Mouse (Mus musculus) C2C12 (cell line): Measurements from ENCODE around the gene Olfr556. TPM values are rescaled to one million over a fixed set of nuclear protein-coding genes. Genes with fewer than 3 reads are reported as not detected.
"Not testable (repeated sequence)": the region's sequence is repeated elsewhere in the genome, so short reads cannot be mapped to it uniquely, and the experiment has no call there.

Experiments
- H3K27me3 ChIP-seq: one replicate; pipeline ENCODE4 v1.6.1; 2011; ENCODE audit not compliant: control insufficient read depth, insufficient read depth, insufficient read length
- H3K36me3 ChIP-seq: one replicate; pipeline ENCODE4 v1.6.1; 2011; ENCODE audit not compliant: control insufficient read depth, insufficient read depth
- H3K4me3 ChIP-seq: one replicate; pipeline ENCODE4 v1.5.1; 2011; ENCODE audit warnings: mild to moderate bottlenecking, control low read depth; ENCODE audit not compliant: poor library complexity, insufficient read depth, severe bottlenecking
- H3K79me2 ChIP-seq: one replicate; pipeline ENCODE4 v1.6.1; 2011; ENCODE audit not compliant: control insufficient read depth, insufficient read depth
- H3K79me3 ChIP-seq: one replicate; pipeline ENCODE4 v1.6.1; 2011; ENCODE audit warnings: low read depth, control low read depth
- H3ac ChIP-seq: one replicate; pipeline ENCODE3; 2011; ENCODE audit warnings: low read depth; ENCODE audit not compliant: control insufficient read depth, insufficient read length
- CEBPB ChIP-seq: IDR thresholded peaks from one replicate; pipeline ENCODE4 v1.6.1; 2011; ENCODE audit warnings: low read depth, mild to moderate bottlenecking, control low read depth, moderate library complexity
- CTCF ChIP-seq: IDR thresholded peaks from one replicate; pipeline ENCODE4 v1.5.1; 2011; ENCODE audit not compliant: control insufficient read depth, insufficient read depth, insufficient read length
- FOSL1 ChIP-seq: IDR thresholded peaks from one replicate; pipeline ENCODE4 v1.8.0; 2011; ENCODE audit warnings: mild to moderate bottlenecking, low read length; ENCODE audit not compliant: poor library complexity, insufficient read depth, severe bottlenecking
- MAX ChIP-seq: IDR thresholded peaks from one replicate; pipeline ENCODE4 v1.6.1; 2011; ENCODE audit warnings: mild to moderate bottlenecking, control low read depth
- MYOD1 ChIP-seq: IDR thresholded peaks from one replicate; pipeline ENCODE4 v1.6.1; 2011; ENCODE audit warnings: low read depth; ENCODE audit not compliant: control insufficient read depth, insufficient read length
- MYOG ChIP-seq: IDR thresholded peaks from one replicate; pipeline ENCODE4 v1.6.1; 2011; ENCODE audit not compliant: control insufficient read depth, insufficient read length; ENCODE audit errors: extremely low read depth
- USF1 ChIP-seq: IDR thresholded peaks from one replicate; pipeline ENCODE4 v1.6.1; 2011; ENCODE audit warnings: low read depth, mild to moderate bottlenecking, control low read depth, moderate library complexity
- long read RNA-seq, 2 experiments: library from polyadenylated mRNA; unstranded; transcript quantifications; one replicate each; pipeline ENCODE4 v2.0.0; 2019 to 2020
- polyA plus RNA-seq: library from polyadenylated mRNA; unstranded; fragments of >200 nt; fragmentation: generic; extraction: Trizol; gene quantifications from one replicate; pipeline ENCODE4 v1.2.1, GENCODE M21; 2012; ENCODE audit warnings: missing spikeins

The Olfr556 gene
- not detected for polyA plus RNA-seq
- long read RNA-seq, experiment 1: 0 reads
- long read RNA-seq, experiment 2: 0 reads

GRCm38 (mm10) chr7:102664599-102664998, at the start of gene Olfr556:
Olfr556 (plus strand) TSS chr7:102664899.
- TF ChIP-seq MYOD1: no peak
- no peak for TF ChIP-seq FOSL1
- TF ChIP-seq USF1: no peak
- no peak for TF ChIP-seq CEBPB
- TF ChIP-seq MAX: no peak
- TF ChIP-seq CTCF: no peak
- no peak for TF ChIP-seq MYOG
- Histone ChIP-seq H3K4me3 (no peak within 1 kb of the TSS), H3K79me3 (no peaks in the 10 kb centered on the region), H3K36me3 (no peaks in the 10 kb centered on the region), H3K79me2 (no peaks in the 10 kb centered on the region), H3ac (no peak within 1 kb of the TSS), H3K27me3 (no peaks in the 10 kb centered on the region)

DNA sequence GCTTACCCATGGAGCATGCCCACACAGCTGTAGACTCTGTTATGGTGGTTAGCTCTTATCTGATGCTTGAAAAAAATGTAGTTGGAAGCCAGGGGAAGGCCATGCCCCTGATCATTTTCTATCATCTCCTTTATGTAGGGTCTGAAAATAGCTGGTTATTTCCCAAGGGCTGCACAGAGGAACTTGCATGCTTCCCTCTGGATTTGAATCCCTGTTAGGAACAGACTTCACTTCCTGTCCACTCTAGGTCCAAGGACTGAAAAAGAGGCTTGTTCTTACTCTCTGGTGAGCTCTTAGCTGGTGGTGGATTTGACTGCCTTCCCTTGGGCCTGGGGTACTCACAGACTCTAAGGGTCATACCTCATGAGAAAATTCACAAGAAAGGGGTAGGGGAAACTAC, 46.6 kb upstream of the Olfr556 start, which contains the start of gene Olfr553:
Gene Olfr553 (minus strand): TSS at position 101 of the 400 bp plus-strand sequence.
- Histone ChIP-seq H3K79me2 (no peaks in the 10 kb centered on the region), H3K4me3 (no peak within 1 kb of the TSS), H3K79me3 (no peaks in the 10 kb centered on the region), H3ac (no peak within 1 kb of the TSS), H3K27me3 (no peaks in the 10 kb centered on the region), H3K36me3 (no peaks in the 10 kb centered on the region)
- no peak for TF ChIP-seq MAX
- no peak for TF ChIP-seq MYOG
- no peak for TF ChIP-seq MYOD1
- no peak for TF ChIP-seq FOSL1
- TF ChIP-seq CTCF: no peak
- no peak for TF ChIP-seq USF1
- TF ChIP-seq CEBPB: no peak

DNA sequence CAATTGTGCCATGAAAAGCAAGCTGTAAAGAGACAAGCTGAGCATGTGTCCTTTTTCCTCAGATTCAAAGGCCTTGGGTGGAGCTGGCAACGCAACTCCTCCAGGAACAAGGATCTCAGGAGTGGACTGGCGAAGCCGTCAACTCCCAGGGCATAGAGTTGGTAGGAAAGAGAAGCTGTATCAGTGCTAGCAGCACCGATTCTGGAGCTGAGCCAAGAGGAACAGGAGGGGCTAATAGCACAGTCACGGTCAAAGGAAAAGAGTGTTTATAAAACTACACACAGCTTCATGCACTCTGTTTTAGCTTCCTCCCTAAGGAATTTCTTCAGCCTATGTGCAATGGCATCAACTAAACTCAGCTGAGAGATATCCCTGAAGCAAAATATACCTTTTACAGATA, 45.1 kb upstream of the Olfr556 start:
- Histone ChIP-seq H3K27me3 (no peaks in the 10 kb centered on the region), H3ac (no peak overlapping the region), H3K79me2 (no peaks in the 10 kb centered on the region), H3K36me3 (no peaks in the 10 kb centered on the region), H3K4me3 (no peak overlapping the region), H3K79me3 (no peaks in the 10 kb centered on the region)
- TF ChIP-seq MAX (no peak), MYOD1 (no peak), CTCF (no peak), FOSL1 (no peak), CEBPB (no peak), USF1 (no peak), MYOG (no peak)

- H3K36me3 ChIP-seq, H3K79me3 ChIP-seq, H3K79me2 ChIP-seq, H3K4me3 ChIP-seq, H3K27me3 ChIP-seq, H3ac ChIP-seq: not testable (repeated sequence)
Measured at GRCm38 (mm10) chr7:102620368-102620767, 44.3 kb upstream of the Olfr556 start.

- Histone ChIP-seq H3ac (no peak overlapping the region), H3K27me3 (no peaks in the 10 kb centered on the region), H3K4me3 (no peak overlapping the region), H3K79me3 (no peaks in the 10 kb centered on the region), H3K79me2 (no peaks in the 10 kb centered on the region), H3K36me3 (no peaks in the 10 kb centered on the region)
- TF ChIP-seq MYOD1: no peak
- TF ChIP-seq CEBPB: no peak
- TF ChIP-seq FOSL1: no peak
- TF ChIP-seq CTCF: no peak
- no peak for TF ChIP-seq MAX
- no peak for TF ChIP-seq USF1
- TF ChIP-seq MYOG: no peak
Measured at GRCm38 (mm10) chr7:102636665-102637064, 28.0 kb upstream of the Olfr556 start.

GRCm38 (mm10) chr7:102638132-102638531, 26.6 kb upstream of the Olfr556 start, which contains the start of gene Olfr554:
Olfr554 (plus strand) TSS chr7:102638432.
- no peak for TF ChIP-seq MYOD1
- no peak for TF ChIP-seq CEBPB
- no peak for TF ChIP-seq USF1
- TF ChIP-seq FOSL1: no peak
- no peak for TF ChIP-seq CTCF
- TF ChIP-seq MAX: no peak
- no peak for TF ChIP-seq MYOG
- H3K79me3 ChIP-seq: no peaks in the 10 kb centered on the region
- H3K27me3 ChIP-seq: no peaks in the 10 kb centered on the region

DNA sequence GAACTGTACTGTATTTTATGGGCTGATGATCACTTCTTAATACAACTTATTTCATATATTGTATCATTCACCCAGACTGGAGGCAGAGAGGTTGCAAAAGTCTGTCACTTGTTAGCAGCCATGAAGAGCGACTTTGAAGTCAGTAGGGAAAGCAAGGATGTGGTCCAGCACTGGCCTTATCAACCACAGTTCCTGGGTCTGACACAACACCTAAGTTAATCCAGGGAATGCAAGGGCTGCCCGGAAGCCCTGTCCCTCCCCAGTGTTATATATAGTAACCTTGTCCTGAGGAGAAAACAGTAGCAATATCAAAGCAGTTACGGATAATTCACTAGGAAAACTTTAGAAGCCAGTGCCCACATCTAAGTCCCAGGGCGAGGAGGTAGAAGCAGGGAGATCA, 19.8 kb upstream of the Olfr556 start:
- H3K36me3 ChIP-seq, H3K4me3 ChIP-seq, H3K79me2 ChIP-seq, H3K79me3 ChIP-seq, H3K27me3 ChIP-seq, H3ac ChIP-seq: not testable (repeated sequence)

More at GRCm38 (mm10) chr7:102638132-102638531, 26.6 kb upstream of the Olfr556 start, which contains the start of gene Olfr554:
- no peaks in the 10 kb centered on the region for H3K36me3 ChIP-seq
- no peak within 1 kb of the TSS for H3ac ChIP-seq
- no peaks in the 10 kb centered on the region for H3K79me2 ChIP-seq
- no peak within 1 kb of the TSS for H3K4me3 ChIP-seq
